Mouse (Mus musculus) thymus, adult 2 months (tissue): ENCODE measurements around the gene Arhgap31. TPM values are rescaled to one million over a fixed set of nuclear protein-coding genes. Genes with fewer than 3 reads are reported as not detected.

ENCODE experiments used
- DNase-seq: peaks from one replicate; pipeline ENCODE4 v3.0.0; 2021
- H3K27ac ChIP-seq: fragments of 200-500 bp; 2 replicates; pipeline ENCODE4 v1.5.1; 2012; ENCODE audit warnings: low read length, control low read depth; ENCODE audit not compliant: control insufficient read depth, insufficient read depth
- H3K27me3 ChIP-seq: fragments of 200-500 bp; 2 replicates; pipeline ENCODE4 v1.6.1; 2012; ENCODE audit warnings: mild to moderate bottlenecking, low read length, moderate library complexity, mixed read lengths; ENCODE audit not compliant: control insufficient read depth, insufficient read depth
- H3K36me3 ChIP-seq: fragments of 200-500 bp; 2 replicates; pipeline ENCODE4 v1.6.1; 2012; ENCODE audit warnings: mild to moderate bottlenecking, low read length, moderate library complexity; ENCODE audit not compliant: control insufficient read depth, insufficient read depth
- H3K4me1 ChIP-seq: fragments of 200-500 bp; replicated peaks from 2 replicates; pipeline ENCODE4 v1.6.1; 2012; ENCODE audit warnings: low read length; ENCODE audit not compliant: control insufficient read depth, insufficient read depth
- H3K4me3 ChIP-seq: fragments of 200-500 bp; 2 replicates; pipeline ENCODE4 v1.5.1; 2012; ENCODE audit warnings: mild to moderate bottlenecking, low read length, control low read depth, moderate library complexity; ENCODE audit not compliant: control insufficient read depth, insufficient read depth
- CTCF ChIP-seq: fragments of 200-500 bp; IDR thresholded peaks from 2 replicates; pipeline ENCODE4 v1.5.1; 2012; ENCODE audit warnings: mild to moderate bottlenecking, control low read depth, low read length, moderate library complexity, borderline replicate concordance; ENCODE audit not compliant: control insufficient read depth, poor library complexity, insufficient read depth; ENCODE audit errors: extremely low read depth
- POLR2A ChIP-seq: fragments of 200-500 bp; IDR thresholded peaks from 2 replicates; pipeline ENCODE4 v1.6.1; 2012; ENCODE audit warnings: mild to moderate bottlenecking, low read length, control low read depth, moderate library complexity; ENCODE audit not compliant: control insufficient read depth, poor library complexity, insufficient read depth; ENCODE audit errors: extremely low read depth
- WGBS: fragments of 180-500 bp; shearing (Covaris S2); methylation state at CpG from one replicate; pipeline ENCODE4 v1.1.7; 2018; 5-methylcytosine and 5-hydroxymethylcytosine counted together
- polyA plus RNA-seq: library from polyadenylated mRNA; depleted of rRNA; stranded (reverse); fragments of >200 nt; gene quantifications from 2 replicates; pipeline ENCODE4 v1.2.3, GENCODE M21; 2012

The Arhgap31 gene
- polyA plus RNA-seq, 1 experiment, result 10.2 TPM

GRCm38 (mm10) chr16:38602989-38603804 is 109.9 kb downstream of the Arhgap31 start:
- Histone ChIP-seq H3K36me3 (no peaks in the 10 kb centered on the region), H3K27ac (no peak overlapping the region), H3K27me3 (no peaks in the 10 kb centered on the region), H3K4me1 (no peaks in the 10 kb centered on the region), H3K4me3 (no peak overlapping the region)
- TF ChIP-seq POLR2A (no peak), CTCF (no peak)
- 79% methylated on average over 11 of the region's 11 CpGs for WGBS
- no peak for DNase-seq

GRCm38 (mm10) chr16:38598986-38599680 is 113.9 kb downstream of the Arhgap31 start:
- no peak for DNase-seq
- Histone ChIP-seq H3K4me3 (no peak overlapping the region), H3K27ac (no peak overlapping the region), H3K36me3 (no peaks in the 10 kb centered on the region), H3K27me3 (no peaks in the 10 kb centered on the region), H3K4me1 (no peaks in the 10 kb centered on the region)
- WGBS, result 92% methylated on average over 11 of the region's 11 CpGs
- no peak for TF ChIP-seq CTCF
- TF ChIP-seq POLR2A, result no peak

- Histone ChIP-seq H3K36me3 (peaks cover 3% of the 10 kb centered on the region), H3K27ac (no peak overlapping the region), H3K4me3 (no peak overlapping the region), H3K4me1 (no peaks in the 10 kb centered on the region), H3K27me3 (no peaks in the 10 kb centered on the region)
- DNase-seq, result no peak
- WGBS, result 94% methylated on average over 2 of the region's 2 CpGs
- TF ChIP-seq CTCF (no peak), POLR2A (no peak)
Observed at GRCm38 (mm10) chr16:38596651-38597050, 116.4 kb downstream of the Arhgap31 start.

- Histone ChIP-seq H3K36me3 (peaks cover 7% of the 10 kb centered on the region), H3K27me3 (no peaks in the 10 kb centered on the region), H3K4me1 (no peaks in the 10 kb centered on the region), H3K27ac (no peak overlapping the region), H3K4me3 (no peak overlapping the region)
- 71% methylated on average over 2 of the region's 2 CpGs for WGBS
- no peak for DNase-seq
- TF ChIP-seq CTCF (no peak), POLR2A (no peak)
Observed at GRCm38 (mm10) chr16:38596099-38596498, 117.0 kb downstream of the Arhgap31 start.

GRCm38 (mm10) chr16:38594435-38594834 is 118.6 kb downstream of the Arhgap31 start:
- no peak for DNase-seq
- Histone ChIP-seq H3K36me3 (peaks cover 14% of the 10 kb centered on the region), H3K27ac (no peak overlapping the region), H3K4me1 (no peaks in the 10 kb centered on the region), H3K27me3 (no peaks in the 10 kb centered on the region), H3K4me3 (no peak overlapping the region)
- 100% methylated on average over 1 of the region's 1 CpGs for WGBS
- no peak for TF ChIP-seq CTCF
- TF ChIP-seq POLR2A, result no peak

GRCm38 (mm10) chr16:38592946-38593345 is 120.1 kb downstream of the Arhgap31 start:
- H3K27me3 ChIP-seq, result no peaks in the 10 kb centered on the region
- H3K36me3 ChIP-seq, result peaks cover 22% of the 10 kb centered on the region
- TF ChIP-seq POLR2A (no peak), CTCF (no peak)
- no peak for DNase-seq
- WGBS, result 96% methylated on average over 4 of the region's 4 CpGs
- no peak overlapping the region for H3K27ac ChIP-seq
- H3K4me3 ChIP-seq, result no peak overlapping the region
- no peaks in the 10 kb centered on the region for H3K4me1 ChIP-seq
